Mouse (Mus musculus): ENCODE data around the gene Gmppb. TPM values are rescaled to one million over a fixed set of nuclear protein-coding genes. Genes with fewer than 3 reads are reported as not detected.
"Not testable (repeated sequence)": the region's sequence is repeated elsewhere in the genome, so short reads cannot be mapped to it uniquely, and the experiment has no call there.

Gene Gmppb
- 19.6 and 21.2 TPM in 2 replicates for polyA plus RNA-seq (2015; fragmentation: Nextera tagmentation; extraction: Ambion mirVana)

GRCm38 (mm10) chr9:108049016-108049455 is at the start of gene Gmppb:
TSS of gene Gmppb (plus strand) at chr9:108049242.
- H3K27ac ChIP-seq (ENCODE audit: low read length) = peak within 1 kb of the TSS; percentile 50
- no peaks in the 10 kb centered on the region for H3K9me3 ChIP-seq (ENCODE audit: control insufficient read depth, low read length)
- peak within 1 kb of the TSS; percentile 77 for H3K4me3 ChIP-seq (replicated peaks; ENCODE audit: low read length)
- H3K27me3 ChIP-seq (replicated peaks; ENCODE audit: control insufficient read depth, insufficient read depth, low read length) = no peaks in the 10 kb centered on the region
- ATAC-seq = peak; percentile 96
- WGBS = under 1% methylated on average over 37 of the region's 39 CpGs
- H3K4me2 ChIP-seq (ENCODE audit: low read length) = peak within 1 kb of the TSS; percentile 97
- H3K36me3 ChIP-seq (ENCODE audit: control insufficient read depth, insufficient read depth) = peaks cover 29% of the 10 kb centered on the region
- peaks cover 20% of the 10 kb centered on the region for H3K4me1 ChIP-seq (replicated peaks; ENCODE audit: control insufficient read depth, insufficient read depth, low read length)
- H3K9ac ChIP-seq (replicated peaks; ENCODE audit: low read depth, low read length) = peak within 1 kb of the TSS; percentile 71

- ATAC-seq = peak; percentile 100
- H3K27ac ChIP-seq (ENCODE audit: low read length) = peak within 1 kb of the TSS; percentile 94
- H3K36me3 ChIP-seq (ENCODE audit: control insufficient read depth, insufficient read depth) = no peaks in the 10 kb centered on the region
- WGBS = under 1% methylated on average over 51 of the region's 51 CpGs
- H3K4me2 ChIP-seq (ENCODE audit: low read length) = peak within 1 kb of the TSS; percentile 88
- no peaks in the 10 kb centered on the region; the same call in 1 of the 2 replicates for H3K27me3 ChIP-seq (replicated peaks; ENCODE audit: control insufficient read depth, insufficient read depth, low read length)
- H3K4me1 ChIP-seq (replicated peaks; ENCODE audit: control insufficient read depth, insufficient read depth, low read length) = peaks cover 25% of the 10 kb centered on the region
- no peaks in the 10 kb centered on the region for H3K9me3 ChIP-seq (ENCODE audit: control insufficient read depth, low read length)
- peak within 1 kb of the TSS; percentile 88 for H3K4me3 ChIP-seq (replicated peaks; ENCODE audit: low read length)
- peak within 1 kb of the TSS; percentile 98 for H3K9ac ChIP-seq (replicated peaks; ENCODE audit: low read depth, low read length)
These were observed 46.9 kb upstream of the Gmppb start, which contains the start of gene Ip6k1 for GRCm38 (mm10) chr9:108001922-108002770. TSS of gene Ip6k1 (plus strand) at chr9:108002501.

- ATAC-seq = peak; percentile 44
- Histone ChIP-seq H3K4me2 (ENCODE audit: low read length) (peak overlapping the region; percentile 88), H3K27ac (ENCODE audit: low read length) (peak overlapping the region; percentile 94), H3K4me3 (replicated peaks; ENCODE audit: low read length) (peak overlapping the region; percentile 88), H3K4me1 (replicated peaks; ENCODE audit: control insufficient read depth, insufficient read depth, low read length) (peaks cover 25% of the 10 kb centered on the region), H3K27me3 (replicated peaks; ENCODE audit: control insufficient read depth, insufficient read depth, low read length) (no peaks in the 10 kb centered on the region; the same call in 1 of the 2 replicates), H3K9me3 (ENCODE audit: control insufficient read depth, low read length) (no peaks in the 10 kb centered on the region), H3K9ac (replicated peaks; ENCODE audit: low read depth, low read length) (peak overlapping the region; percentile 98), H3K36me3 (ENCODE audit: control insufficient read depth, insufficient read depth) (no peaks in the 10 kb centered on the region)
- 0% methylated on average over 50 of the region's 50 CpGs for WGBS
These were observed 46.1 kb upstream of the Gmppb start for GRCm38 (mm10) chr9:108002778-108003530.

GRCm38 (mm10) chr9:108003531-108003890 is 45.5 kb upstream of the Gmppb start:
- Histone ChIP-seq H3K27ac (ENCODE audit: low read length) (peak overlapping the region; percentile 94), H3K27me3 (replicated peaks; ENCODE audit: control insufficient read depth, insufficient read depth, low read length) (no peaks in the 10 kb centered on the region; the same call in 1 of the 2 replicates), H3K9ac (replicated peaks; ENCODE audit: low read depth, low read length) (peak overlapping the region; percentile 98), H3K36me3 (ENCODE audit: control insufficient read depth, insufficient read depth) (no peaks in the 10 kb centered on the region), H3K4me2 (ENCODE audit: low read length) (peak overlapping the region; percentile 88), H3K9me3 (ENCODE audit: control insufficient read depth, low read length) (no peaks in the 10 kb centered on the region), H3K4me3 (replicated peaks; ENCODE audit: low read length) (peak overlapping the region; percentile 88), H3K4me1 (replicated peaks; ENCODE audit: control insufficient read depth, insufficient read depth, low read length) (peaks cover 25% of the 10 kb centered on the region)
- no peak for ATAC-seq
- 10% methylated on average over 8 of the region's 8 CpGs for WGBS

DNA sequence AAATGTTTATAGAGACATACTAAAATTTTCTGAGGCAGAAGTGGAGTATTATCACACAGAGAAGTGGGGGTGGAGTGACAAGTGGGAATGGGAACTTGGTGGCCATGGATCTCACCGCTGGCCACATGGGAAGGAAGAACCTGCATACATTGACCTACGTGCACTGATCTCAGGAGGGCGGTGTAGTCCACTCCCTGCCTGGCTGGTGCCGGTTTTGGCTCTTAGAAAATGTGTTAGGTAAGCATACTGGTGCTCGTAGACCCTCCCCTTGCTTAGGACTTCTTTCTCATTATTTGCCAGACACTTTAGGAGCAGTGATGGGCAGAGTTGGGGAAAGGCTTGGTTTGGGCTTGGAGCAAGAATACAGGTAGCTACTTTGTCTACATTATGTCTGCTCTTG is 41.0 kb upstream of the Gmppb start:
- Histone ChIP-seq H3K9me3 (ENCODE audit: control insufficient read depth, low read length) (no peaks in the 10 kb centered on the region), H3K4me1 (replicated peaks; ENCODE audit: control insufficient read depth, insufficient read depth, low read length) (peaks cover 18% of the 10 kb centered on the region), H3K4me3 (replicated peaks; ENCODE audit: low read length) (no peak overlapping the region), H3K4me2 (ENCODE audit: low read length) (no peak overlapping the region), H3K27ac (ENCODE audit: low read length) (no peak overlapping the region), H3K36me3 (ENCODE audit: control insufficient read depth, insufficient read depth) (no peaks in the 10 kb centered on the region; the same call in 1 of the 2 replicates), H3K9ac (replicated peaks; ENCODE audit: low read depth, low read length) (no peak overlapping the region), H3K27me3 (replicated peaks; ENCODE audit: control insufficient read depth, insufficient read depth, low read length) (no peaks in the 10 kb centered on the region)
- ATAC-seq = no peak
- 94% methylated on average over 5 of the region's 5 CpGs for WGBS

GRCm38 (mm10) chr9:108010385-108010784 is 38.7 kb upstream of the Gmppb start:
- no peak for ATAC-seq
- no peak overlapping the region for H3K4me2 ChIP-seq (ENCODE audit: low read length)
- H3K4me3 ChIP-seq (replicated peaks; ENCODE audit: low read length) = no peak overlapping the region
- H3K9me3 ChIP-seq (ENCODE audit: control insufficient read depth, low read length) = no peaks in the 10 kb centered on the region
- peaks cover 3% of the 10 kb centered on the region; the same call in 1 of the 2 replicates for H3K4me1 ChIP-seq (replicated peaks; ENCODE audit: control insufficient read depth, insufficient read depth, low read length)
- H3K27me3 ChIP-seq (replicated peaks; ENCODE audit: control insufficient read depth, insufficient read depth, low read length) = no peaks in the 10 kb centered on the region
- H3K36me3 ChIP-seq (ENCODE audit: control insufficient read depth, insufficient read depth) = no peaks in the 10 kb centered on the region; the same call in 1 of the 2 replicates
- no peak overlapping the region for H3K9ac ChIP-seq (replicated peaks; ENCODE audit: low read depth, low read length)
- H3K27ac ChIP-seq (ENCODE audit: low read length) = no peak overlapping the region

- not testable (repeated sequence) for H3K27ac ChIP-seq (ENCODE audit: low read length)
These were observed 35.5 kb upstream of the Gmppb start for GRCm38 (mm10) chr9:108013577-108013976.

DNA sequence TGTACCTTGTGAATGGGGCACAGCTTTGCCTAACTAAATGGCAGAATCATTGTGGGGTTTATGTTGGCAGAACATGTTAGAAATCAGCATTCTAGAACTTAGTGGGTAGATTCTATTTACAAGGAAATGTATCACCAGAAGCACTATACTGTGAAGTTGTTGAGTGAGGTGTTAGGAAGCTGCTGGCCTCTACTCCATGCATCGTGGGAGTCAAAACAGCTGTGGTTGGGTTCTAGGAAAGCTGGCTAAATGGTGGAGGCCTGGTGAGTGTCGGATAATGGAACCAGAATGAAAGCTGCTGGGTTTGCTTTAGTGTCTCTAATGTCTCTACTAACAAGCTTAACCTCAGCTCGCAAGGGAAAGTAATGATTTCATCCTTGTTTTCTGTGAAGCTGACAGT is 31.9 kb upstream of the Gmppb start:
- Histone ChIP-seq H3K27ac (ENCODE audit: low read length) (no peak overlapping the region), H3K4me2 (ENCODE audit: low read length) (no peak overlapping the region), H3K9me3 (ENCODE audit: control insufficient read depth, low read length) (no peaks in the 10 kb centered on the region), H3K36me3 (ENCODE audit: control insufficient read depth, insufficient read depth) (no peaks in the 10 kb centered on the region; the same call in 1 of the 2 replicates), H3K27me3 (replicated peaks; ENCODE audit: control insufficient read depth, insufficient read depth, low read length) (no peaks in the 10 kb centered on the region), H3K4me3 (replicated peaks; ENCODE audit: low read length) (no peak overlapping the region), H3K9ac (replicated peaks; ENCODE audit: low read depth, low read length) (no peak overlapping the region), H3K4me1 (replicated peaks; ENCODE audit: control insufficient read depth, insufficient read depth, low read length) (no peaks in the 10 kb centered on the region)
- 65% methylated on average over 3 of the region's 3 CpGs for WGBS
- ATAC-seq = no peak

More at GRCm38 (mm10) chr9:108013577-108013976, 35.5 kb upstream of the Gmppb start:
- H3K9ac ChIP-seq (replicated peaks; ENCODE audit: low read depth, low read length); H3K9me3 ChIP-seq (ENCODE audit: control insufficient read depth, low read length); H3K4me1 ChIP-seq (replicated peaks; ENCODE audit: control insufficient read depth, insufficient read depth, low read length); H3K4me2 ChIP-seq (ENCODE audit: low read length); H3K36me3 ChIP-seq (ENCODE audit: control insufficient read depth, insufficient read depth); H3K27me3 ChIP-seq (replicated peaks; ENCODE audit: control insufficient read depth, insufficient read depth, low read length); H3K4me3 ChIP-seq (replicated peaks; ENCODE audit: low read length); ATAC-seq: not testable (repeated sequence)
- 96% methylated on average over 2 of the region's 2 CpGs for WGBS

DNA sequence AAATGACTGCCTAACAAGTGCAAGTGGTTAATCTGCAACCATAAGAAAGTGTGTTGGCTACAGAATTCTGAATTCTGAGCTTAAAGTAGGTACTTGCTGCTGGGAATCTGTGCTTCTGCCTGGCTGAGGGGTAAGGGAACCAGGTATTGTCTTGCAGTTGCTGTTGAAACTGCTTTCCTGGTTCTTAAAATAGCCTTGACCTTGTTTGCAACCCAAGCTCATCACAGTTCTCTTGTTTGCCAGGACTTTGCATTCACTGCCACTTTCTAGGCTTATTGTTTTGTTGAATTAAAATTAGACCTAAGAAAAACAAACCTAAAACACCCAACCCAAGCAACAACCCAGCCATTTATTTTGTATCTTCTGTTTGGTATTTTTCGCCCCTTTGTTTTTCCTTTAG is 28.3 kb upstream of the Gmppb start:
- Histone ChIP-seq H3K27ac (ENCODE audit: low read length) (no peak overlapping the region), H3K27me3 (replicated peaks; ENCODE audit: control insufficient read depth, insufficient read depth, low read length) (no peaks in the 10 kb centered on the region), H3K36me3 (ENCODE audit: control insufficient read depth, insufficient read depth) (peaks cover 3% of the 10 kb centered on the region; the same call in 1 of the 2 replicates), H3K4me3 (replicated peaks; ENCODE audit: low read length) (no peak overlapping the region), H3K4me1 (replicated peaks; ENCODE audit: control insufficient read depth, insufficient read depth, low read length) (no peaks in the 10 kb centered on the region), H3K9me3 (ENCODE audit: control insufficient read depth, low read length) (no peaks in the 10 kb centered on the region), H3K9ac (replicated peaks; ENCODE audit: low read depth, low read length) (no peak overlapping the region), H3K4me2 (ENCODE audit: low read length) (no peak overlapping the region)
- 95% methylated on average over 1 of the region's 1 CpGs for WGBS
- no peak for ATAC-seq
